Mouse (Mus musculus) inflammation-experienced regulatory T-cells, adult 6 months (primary cell): Measurements from ENCODE around the gene Ppm1g. TPM values are rescaled to one million over a fixed set of nuclear protein-coding genes. Genes with fewer than 3 reads are reported as not detected.

Source experiments
- ATAC-seq: one replicate; pipeline ENCODE4 v1.8.0; 2017
- polyA plus RNA-seq, 3 experiments: library from polyadenylated mRNA; unstranded; fragments of 100-300 nt; shearing (Covaris generic); gene quantifications; one replicate each; pipeline ENCODE4 v1.2.1; 2017

Ppm1g gene
- 10 to 100 TPM; 38.5 to 63.1 (median 49.7) TPM for polyA plus RNA-seq

GRCm38 (mm10) chr5:31220448-31221303 lies at the start of gene Ppm1g:
TSS of gene Ppm1g (minus strand) at chr5:31220687.
- ATAC-seq = peak; percentile 92

DNA sequence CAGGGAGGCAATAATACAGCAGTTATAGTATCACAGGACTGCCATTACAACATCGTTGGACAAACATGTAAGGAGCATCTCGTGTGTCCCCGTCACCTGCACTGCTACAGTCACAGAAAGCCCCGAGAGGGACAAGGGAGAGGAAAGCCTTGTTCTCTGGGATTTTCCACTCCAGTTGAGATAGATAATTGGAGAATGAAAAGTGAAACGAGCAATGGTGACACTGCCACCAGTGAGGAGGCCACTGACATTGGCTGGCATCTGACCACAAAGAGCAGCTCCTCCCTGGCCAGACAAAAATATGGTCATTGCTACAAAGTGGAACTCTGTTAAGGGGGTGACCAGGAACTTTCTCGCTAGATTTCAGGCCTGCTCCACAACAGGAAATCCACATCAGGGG lies 47.2 kb upstream of the Ppm1g start:
- no peak for ATAC-seq

DNA sequence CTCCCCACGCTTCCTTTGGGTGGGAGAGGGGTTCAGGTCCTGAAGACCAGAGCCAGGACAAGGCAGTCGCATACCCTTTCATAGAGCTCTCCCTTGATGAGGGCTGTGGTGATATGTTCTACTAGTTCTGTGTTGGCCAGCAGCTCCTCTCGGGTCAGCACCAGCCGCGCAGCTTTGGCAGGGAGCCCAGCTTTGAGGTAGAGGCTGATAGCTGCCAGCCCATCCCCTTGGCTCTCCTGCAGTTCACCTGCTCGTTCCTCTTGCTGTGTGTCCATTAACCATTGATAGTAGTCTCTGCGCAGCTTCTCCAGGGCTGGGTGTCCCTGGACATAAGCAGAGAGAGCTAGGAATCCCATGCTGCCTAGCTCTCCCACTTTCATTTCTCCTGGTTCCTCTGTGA lies 45.6 kb upstream of the Ppm1g start:
- no peak for ATAC-seq

- no peak for ATAC-seq
Observed at GRCm38 (mm10) chr5:31257616-31258015, 37.1 kb upstream of the Ppm1g start.

DNA sequence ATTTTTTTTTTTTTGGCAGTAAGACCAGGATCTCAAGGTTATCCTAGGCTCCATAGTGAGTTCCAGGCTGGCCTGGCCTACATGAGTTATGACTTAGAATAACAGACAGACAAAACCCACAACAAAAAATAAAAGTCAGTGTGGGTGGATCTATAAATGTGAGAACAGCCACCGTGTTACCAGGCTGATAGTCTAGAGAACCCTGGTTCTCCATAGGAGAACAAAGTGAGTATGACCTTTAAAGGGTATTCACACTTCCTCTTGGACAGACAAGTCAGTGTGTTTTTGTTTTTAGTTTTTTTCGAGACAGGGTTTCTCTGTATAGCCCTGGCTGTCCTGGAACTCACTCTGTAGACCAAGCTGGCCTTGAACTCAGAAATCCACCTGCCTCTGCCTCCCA lies 35.5 kb upstream of the Ppm1g start:
- peak; percentile 67 for ATAC-seq

GRCm38 (mm10) chr5:31255381-31255780 lies 34.9 kb upstream of the Ppm1g start:
- no peak for ATAC-seq

- ATAC-seq = no peak
Observed at GRCm38 (mm10) chr5:31254901-31255300, 34.4 kb upstream of the Ppm1g start.

GRCm38 (mm10) chr5:31254452-31254851 lies 34.0 kb upstream of the Ppm1g start:
- ATAC-seq = no peak

GRCm38 (mm10) chr5:31253806-31254205 lies 33.3 kb upstream of the Ppm1g start:
- ATAC-seq = no peak

- no peak for ATAC-seq
Observed at GRCm38 (mm10) chr5:31252795-31253545, 32.5 kb upstream of the Ppm1g start.

DNA sequence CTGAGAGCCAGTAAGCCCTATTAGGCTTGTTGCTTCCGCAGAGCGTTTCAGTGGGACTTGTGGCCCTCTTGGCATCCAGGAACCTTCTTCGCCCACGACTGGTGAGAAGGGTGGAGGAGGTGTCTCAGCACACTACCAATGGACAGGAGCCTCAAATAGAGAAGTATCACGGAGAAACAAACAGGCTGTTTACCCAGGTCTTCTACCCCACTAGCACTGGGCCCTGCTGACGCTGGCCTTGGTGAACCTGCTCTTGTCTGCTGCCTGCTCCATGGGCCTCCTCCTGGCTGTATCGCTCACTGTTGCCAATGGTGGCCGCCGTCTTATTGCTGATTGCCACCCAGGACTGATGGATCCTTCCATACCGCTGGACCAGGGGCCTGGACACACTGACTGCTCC lies 31.7 kb upstream of the Ppm1g start:
- ATAC-seq = no peak

- ATAC-seq = peak; percentile 47
Observed at GRCm38 (mm10) chr5:31251541-31252101, 31.1 kb upstream of the Ppm1g start, which contains the start of gene Krtcap3. TSS of gene Krtcap3 (plus strand) at chr5:31251691.

GRCm38 (mm10) chr5:31250716-31251115 lies 30.2 kb upstream of the Ppm1g start:
- ATAC-seq = no peak

DNA sequence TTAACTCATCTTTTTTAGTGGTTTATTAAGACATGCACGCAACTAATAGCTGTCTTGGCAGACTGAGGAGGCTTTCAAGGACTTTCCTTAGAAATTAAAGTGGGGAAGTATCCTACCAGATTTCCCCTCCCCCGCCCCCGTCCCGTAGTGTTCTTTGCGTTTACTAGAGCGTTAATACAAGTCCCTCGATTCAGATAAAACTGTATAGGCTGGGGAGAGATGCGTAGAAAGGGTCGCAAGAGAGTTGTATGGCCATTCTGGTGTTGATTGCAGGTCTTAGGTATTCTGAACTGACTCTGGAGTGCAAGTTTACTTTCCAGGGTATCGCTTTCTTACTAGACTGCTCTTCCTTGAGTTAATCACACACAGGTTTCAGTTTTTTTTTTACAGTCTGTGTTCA lies 21.7 kb upstream of the Ppm1g start:
- ATAC-seq = no peak

DNA sequence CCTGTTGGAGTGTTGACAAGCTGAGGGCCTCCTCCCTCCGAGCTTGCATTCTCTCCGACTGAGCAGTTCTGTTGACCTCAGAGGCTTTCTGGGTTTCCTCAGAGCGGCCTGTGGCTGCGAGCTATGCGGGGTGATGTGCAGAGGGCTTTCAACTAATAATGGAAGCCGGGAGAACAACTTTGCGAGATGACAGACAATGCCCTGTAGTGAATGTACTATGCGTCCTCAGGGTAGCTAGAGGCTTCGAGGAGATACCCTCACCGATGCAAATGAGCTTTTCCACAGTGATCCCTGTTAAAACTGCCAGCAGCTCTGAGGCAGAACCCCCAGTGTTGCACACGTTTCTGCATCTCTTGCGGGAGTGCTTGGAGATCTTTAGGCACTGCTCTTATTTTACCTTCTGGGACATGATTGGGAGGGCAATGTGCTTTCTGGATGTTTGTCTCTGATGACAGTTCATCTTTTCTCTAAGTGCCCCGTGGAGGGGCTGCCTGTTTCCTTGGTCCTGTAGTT lies 21.1 kb upstream of the Ppm1g start:
- ATAC-seq = peak; percentile 15

- peak; percentile 98 for ATAC-seq
Observed at GRCm38 (mm10) chr5:31240637-31241521, 20.4 kb upstream of the Ppm1g start, which contains the start of the genes Nrbp1 and Gm9970. TSS of gene Nrbp1 (plus strand) at chr5:31240864. TSS of gene Gm9970 (minus strand) at chr5:31241232.

DNA sequence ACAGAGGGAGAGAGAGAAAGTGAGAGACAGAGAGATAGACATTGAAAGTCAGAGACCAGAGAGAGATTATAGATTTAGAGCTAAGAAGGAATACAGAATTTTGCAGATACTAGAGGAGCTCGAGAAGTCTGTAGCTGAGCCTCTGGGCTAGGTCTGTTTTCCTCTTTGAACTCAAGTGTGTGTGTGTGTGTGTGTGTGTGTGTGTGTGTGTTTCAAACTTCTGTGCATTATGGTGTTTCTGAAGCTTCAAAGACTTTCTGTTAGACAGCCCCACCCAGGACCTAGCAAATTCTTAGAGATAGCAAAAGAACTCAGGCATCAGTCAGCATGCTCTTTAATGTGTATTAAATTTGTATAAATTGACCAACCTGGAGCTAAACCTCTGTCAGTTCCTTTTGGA lies 6.2 kb upstream of the Ppm1g start:
- ATAC-seq = no peak

- ATAC-seq = no peak
Observed at GRCm38 (mm10) chr5:31222696-31223095, 2.2 kb upstream of the Ppm1g start.

DNA sequence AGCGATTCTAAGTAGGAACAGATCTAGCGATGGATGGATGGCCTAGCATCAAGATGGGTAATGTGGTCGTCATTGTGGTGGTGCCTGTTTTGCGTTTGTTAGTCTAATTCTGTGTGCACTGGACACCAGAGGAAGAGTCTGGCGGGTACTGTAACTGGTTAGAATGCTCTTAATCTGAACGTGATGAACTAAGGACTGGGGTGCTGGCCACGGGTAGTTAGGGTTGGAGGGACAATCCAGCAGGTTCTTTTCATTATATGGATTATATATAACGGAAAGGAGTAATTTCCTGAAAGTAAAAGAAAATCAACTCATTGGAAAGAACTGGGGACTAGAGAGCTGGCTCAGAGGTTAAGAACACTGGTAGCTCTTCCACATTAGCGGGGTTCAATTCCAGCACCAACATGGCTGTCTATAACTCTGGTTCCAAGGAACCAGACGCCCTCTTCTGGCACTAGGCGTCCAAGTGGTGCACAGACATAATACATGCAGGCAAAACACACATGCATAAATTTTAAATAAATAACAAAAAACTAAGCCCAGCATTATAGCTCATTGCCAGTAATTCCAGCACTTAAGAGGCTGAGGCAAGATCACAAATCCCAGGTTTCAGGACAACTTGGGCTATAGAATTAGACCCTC lies 938 bp upstream of the Ppm1g start:
- ATAC-seq = no peak

- peak; percentile 31 for ATAC-seq
Observed at GRCm38 (mm10) chr5:31219911-31220447, 508 bp downstream of the Ppm1g start.

- ATAC-seq = no peak
Observed at GRCm38 (mm10) chr5:31219474-31219873, 1.0 kb downstream of the Ppm1g start.
